Mouse (Mus musculus) CH12.LX (cell line): ENCODE measurements around the gene Olfr211. TPM values are rescaled to one million over a fixed set of nuclear protein-coding genes. Genes with fewer than 3 reads are reported as not detected.

Experiments used
- polyA plus RNA-seq: library from polyadenylated mRNA; unstranded; fragments of >175 nt; gene quantifications from 2 replicates; pipeline ENCODE4 v1.2.1, GENCODE M21; 2012; ENCODE audit warnings: low read depth; ENCODE audit not compliant: insufficient read length
- total RNA-seq, 2 experiments: library from RNA; depleted of rRNA; stranded (reverse); fragments of 300-350 nt in 1 of 2; fragments of >200 nt in 1 of 2; gene quantifications; 2 replicates each; pipeline ENCODE4 v1.2.3; 2012 to 2014

Gene Olfr211
- total and polyA plus RNA-seq, 3 experiments, result not detected

Other genes starting within 250 kb of the Olfr211 start
- 3.0 and 3.1 TPM in 2 replicates for gene Zfand4, start 224.9 kb upstream of the Olfr211 start, total RNA-seq (2012; rRNA removed)
- 2.2 and 2.7 TPM in 2 replicates for gene Zfand4, start 224.9 kb upstream of the Olfr211 start, total RNA-seq (2014; rRNA removed)
- 3.8 and 4.4 TPM in 2 replicates for gene Zfand4, start 224.9 kb upstream of the Olfr211 start, polyA plus RNA-seq
- 7.8 and 8.0 TPM in 2 replicates for gene March8, start 151.1 kb upstream of the Olfr211 start, total RNA-seq (2012; rRNA removed)
- gene March8, start 151.1 kb upstream of the Olfr211 start, total RNA-seq (2014; rRNA removed), result 4.9 and 6.6 TPM in 2 replicates
- 4.3 and 4.9 TPM in 2 replicates for gene March8, start 151.1 kb upstream of the Olfr211 start, polyA plus RNA-seq
- not detected in 2 replicates for gene Alox5, start 27.9 kb upstream of the Olfr211 start, total RNA-seq (2012; rRNA removed)
- gene Alox5, start 27.9 kb upstream of the Olfr211 start, total RNA-seq (2014; rRNA removed), result not detected in 2 replicates
- not detected in 2 replicates for gene Alox5, start 27.9 kb upstream of the Olfr211 start, polyA plus RNA-seq
- gene Olfr212, start 17.4 kb downstream of the Olfr211 start, total RNA-seq (2012; rRNA removed), result not detected in 2 replicates
- not detected in 2 replicates for gene Olfr212, start 17.4 kb downstream of the Olfr211 start, total RNA-seq (2014; rRNA removed)
- gene Olfr212, start 17.4 kb downstream of the Olfr211 start, polyA plus RNA-seq, result not detected in 2 replicates
- gene Olfr213, start 49.4 kb downstream of the Olfr211 start, total RNA-seq (2012; rRNA removed), result not detected in 2 replicates
- gene Olfr213, start 49.4 kb downstream of the Olfr211 start, total RNA-seq (2014; rRNA removed), result not detected in 2 replicates
- not detected in 2 replicates for gene Olfr213, start 49.4 kb downstream of the Olfr211 start, polyA plus RNA-seq
- gene Gm5580, start 62.0 kb downstream of the Olfr211 start, total RNA-seq (2012; rRNA removed), result 0.80 and 1.1 TPM in 2 replicates
- gene Gm5580, start 62.0 kb downstream of the Olfr211 start, total RNA-seq (2014; rRNA removed), result 2.9 and 3.7 TPM in 2 replicates
- 0.29 and 0.56 TPM in 2 replicates for gene Gm5580, start 62.0 kb downstream of the Olfr211 start, polyA plus RNA-seq
- gene Olfr214, start 65.1 kb downstream of the Olfr211 start, total RNA-seq (2012; rRNA removed), result not detected in 2 replicates
- gene Olfr214, start 65.1 kb downstream of the Olfr211 start, total RNA-seq (2014; rRNA removed), result not detected in 2 replicates
- gene Olfr214, start 65.1 kb downstream of the Olfr211 start, polyA plus RNA-seq, result not detected in 2 replicates
- not detected in 2 replicates for gene Olfr215, start 95.1 kb downstream of the Olfr211 start, total RNA-seq (2012; rRNA removed)
- not detected in 2 replicates for gene Olfr215, start 95.1 kb downstream of the Olfr211 start, total RNA-seq (2014; rRNA removed)
- not detected in 2 replicates for gene Olfr215, start 95.1 kb downstream of the Olfr211 start, polyA plus RNA-seq
- gene Zfp422, start 139.9 kb downstream of the Olfr211 start, total RNA-seq (2012; rRNA removed), result 11.9 and 13.0 TPM in 2 replicates
- gene Zfp422, start 139.9 kb downstream of the Olfr211 start, total RNA-seq (2014; rRNA removed), result 25.9 and 33.4 TPM in 2 replicates
- 31.1 and 33.2 TPM in 2 replicates for gene Zfp422, start 139.9 kb downstream of the Olfr211 start, polyA plus RNA-seq
- 0.13 and 0.34 TPM in 2 replicates for gene Depp1, start 161.5 kb downstream of the Olfr211 start, total RNA-seq (2012; rRNA removed)
- gene Depp1, start 161.5 kb downstream of the Olfr211 start, total RNA-seq (2014; rRNA removed), result not detected in 2 replicates
- 0.31 and 0.47 TPM in 2 replicates for gene Depp1, start 161.5 kb downstream of the Olfr211 start, polyA plus RNA-seq
- 29.0 and 32.3 TPM in 2 replicates for gene Rassf4, start 184.9 kb downstream of the Olfr211 start, total RNA-seq (2012; rRNA removed)
- gene Rassf4, start 184.9 kb downstream of the Olfr211 start, total RNA-seq (2014; rRNA removed), result 13.5 and 17.3 TPM in 2 replicates
- gene Rassf4, start 184.9 kb downstream of the Olfr211 start, polyA plus RNA-seq, result 69.0 and 74.9 TPM in 2 replicates
- gene Tmem72, start 227.8 kb downstream of the Olfr211 start, total RNA-seq (2012; rRNA removed), result 0.04 TPM in 2 replicates
- 0.01 TPM in 2 replicates for gene Tmem72, start 227.8 kb downstream of the Olfr211 start, total RNA-seq (2014; rRNA removed)
- 0.01 TPM in 2 replicates for gene Tmem72, start 227.8 kb downstream of the Olfr211 start, polyA plus RNA-seq